Mouse (Mus musculus) hindbrain, embryonic 14.5 days (tissue): Measurements from ENCODE around the gene Slc35b2. TPM values are rescaled to one million over a fixed set of nuclear protein-coding genes. Genes with fewer than 3 reads are reported as not detected.

Source experiments
- ATAC-seq: fragments of 200-750 bp; cut with Nextera tagmentation; 2 replicates; pipeline ENCODE4 v1.8.0; 2017; ENCODE audit warnings: moderate number of reproducible peaks, mild to moderate bottlenecking, moderate TSS enrichment, moderate library complexity; ENCODE audit not compliant: low FRiP score
- DNase-seq: peaks from one replicate; pipeline ENCODE4 v3.0.0-alpha.2; 2015; ENCODE audit warnings: low spot score
- H3K27ac ChIP-seq: fragments of 300-500 bp; sonication (generic); 2 replicates; pipeline ENCODE4 v1.5.1; 2014; ENCODE audit warnings: mild to moderate bottlenecking, moderate library complexity
- H3K27me3 ChIP-seq: fragments of 300-500 bp; sonication (generic); 2 replicates; pipeline ENCODE4 v1.6.1; 2014; ENCODE audit warnings: mild to moderate bottlenecking, low read length, mixed read lengths; ENCODE audit not compliant: control insufficient read depth, insufficient read depth
- H3K36me3 ChIP-seq: fragments of 300-500 bp; sonication (generic); replicated peaks from 2 replicates; pipeline ENCODE4 v1.6.1; 2014; ENCODE audit not compliant: control insufficient read depth, insufficient read depth
- H3K4me1 ChIP-seq: fragments of 300-500 bp; sonication (generic); replicated peaks from 2 replicates; pipeline ENCODE4 v1.6.1; 2014; ENCODE audit warnings: antibody characterized with exemption, low read length, mixed read lengths; ENCODE audit not compliant: control insufficient read depth, insufficient read depth
- H3K4me2 ChIP-seq: fragments of 300-500 bp; sonication (generic); replicated peaks from 2 replicates; pipeline ENCODE4 v1.6.1; 2014; ENCODE audit warnings: mild to moderate bottlenecking, moderate library complexity
- H3K4me3 ChIP-seq: fragments of 300-500 bp; sonication (generic); replicated peaks from 2 replicates; pipeline ENCODE4 v1.5.1; 2014; ENCODE audit warnings: mild to moderate bottlenecking, low read length
- H3K9ac ChIP-seq: fragments of 300-500 bp; sonication (generic); 2 replicates; pipeline ENCODE4 v1.6.1; 2014
- H3K9me3 ChIP-seq: fragments of 300-500 bp; sonication (generic); 2 replicates; pipeline ENCODE4 v1.6.1; 2016; ENCODE audit warnings: low read length; ENCODE audit not compliant: control insufficient read depth
- WGBS: fragments of 180-500 bp; shearing (Covaris S2); extraction: QIAGEN DNeasy Blood & Tissue Kit; methylation state at CpG from one replicate; pipeline ENCODE4 v1.1.7; 2014; 5-methylcytosine and 5-hydroxymethylcytosine counted together
- polyA plus RNA-seq: library from polyadenylated mRNA; unstranded; fragments of >200 nt; fragmentation: Nextera tagmentation; extraction: Ambion mirVana; gene quantifications from 2 replicates; pipeline ENCODE4 v1.2.1, GENCODE M21; 2014

The Slc35b2 gene
- polyA plus RNA-seq, 1 experiment from 2014 or later: 83.1 TPM

DNA sequence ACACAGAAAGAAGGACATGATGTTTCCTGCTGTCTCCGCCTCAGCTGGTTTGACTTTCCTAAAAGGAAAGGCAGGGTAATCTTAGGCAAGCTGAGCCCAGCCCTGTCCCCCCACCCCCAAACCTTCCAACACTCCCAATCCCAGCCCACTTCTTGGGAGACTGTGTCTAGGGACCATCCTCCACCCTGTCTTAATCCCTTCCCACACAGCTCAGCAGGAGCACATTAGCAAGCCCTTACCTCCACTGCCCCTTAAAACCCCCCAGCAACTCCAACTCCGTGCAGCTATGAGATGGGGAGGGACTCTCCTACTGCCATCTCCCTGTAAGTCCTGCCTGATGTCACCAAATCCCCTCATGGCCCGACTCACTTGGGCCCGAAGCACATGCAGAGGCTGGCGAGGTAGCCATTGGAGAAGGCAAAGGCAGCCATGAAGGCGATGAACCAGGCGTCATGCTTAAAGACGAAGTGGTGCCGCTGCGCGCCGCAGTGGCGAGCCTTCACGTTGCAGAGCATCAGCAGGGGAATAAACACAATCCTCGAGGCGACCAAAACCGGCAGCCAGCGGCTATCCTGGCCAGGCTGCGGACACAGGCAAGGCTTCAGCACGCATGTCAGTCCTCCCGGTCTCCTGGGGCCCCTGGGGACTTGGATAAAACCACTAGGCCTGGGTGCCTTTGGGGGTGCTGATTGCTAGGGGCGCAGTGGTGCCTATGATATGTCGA lies 22.2 kb downstream of the Slc35b2 start:
- H3K4me1 ChIP-seq: peaks cover 10% of the 10 kb centered on the region; the same call in 1 of the 2 replicates
- ATAC-seq (no peak), DNase-seq (no peak)
- no peaks in the 10 kb centered on the region for H3K9me3 ChIP-seq
- H3K9ac ChIP-seq: no peak overlapping the region
- H3K27ac ChIP-seq: peak overlapping the region; percentile 73
- WGBS: 68% methylated on average over 23 of the region's 23 CpGs
- H3K27me3 ChIP-seq: no peaks in the 10 kb centered on the region
- H3K4me3 ChIP-seq: no peak overlapping the region
- H3K4me2 ChIP-seq: no peak overlapping the region
- H3K36me3 ChIP-seq: no peaks in the 10 kb centered on the region

DNA sequence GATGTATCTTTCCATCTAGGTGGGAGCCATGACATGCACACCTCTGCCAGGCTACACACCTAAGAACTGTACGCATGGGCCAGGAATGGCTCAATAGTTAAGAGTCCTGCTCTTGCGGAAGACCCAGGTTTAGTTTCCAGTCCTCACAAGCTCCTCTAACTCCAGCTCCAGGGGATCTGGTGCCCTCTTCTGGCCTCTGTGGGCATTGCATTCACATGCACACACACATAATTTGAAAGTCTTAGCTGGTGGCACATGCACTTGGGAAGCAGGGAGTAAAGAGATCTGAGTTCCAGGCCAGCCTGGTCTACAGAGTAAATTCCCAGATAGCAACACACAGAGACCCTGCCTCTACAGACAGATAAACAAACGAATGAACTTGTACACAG lies 22.8 kb downstream of the Slc35b2 start:
- DNase-seq (no peak), ATAC-seq (no peak)
- Histone ChIP-seq H3K4me1 (peaks cover 10% of the 10 kb centered on the region; the same call in 1 of the 2 replicates), H3K4me2 (no peak overlapping the region), H3K36me3 (no peaks in the 10 kb centered on the region), H3K4me3 (no peak overlapping the region), H3K27me3 (no peaks in the 10 kb centered on the region), H3K9ac (no peak overlapping the region), H3K9me3 (no peaks in the 10 kb centered on the region), H3K27ac (no peak overlapping the region)
- WGBS: 94% methylated on average over 3 of the region's 3 CpGs

DNA sequence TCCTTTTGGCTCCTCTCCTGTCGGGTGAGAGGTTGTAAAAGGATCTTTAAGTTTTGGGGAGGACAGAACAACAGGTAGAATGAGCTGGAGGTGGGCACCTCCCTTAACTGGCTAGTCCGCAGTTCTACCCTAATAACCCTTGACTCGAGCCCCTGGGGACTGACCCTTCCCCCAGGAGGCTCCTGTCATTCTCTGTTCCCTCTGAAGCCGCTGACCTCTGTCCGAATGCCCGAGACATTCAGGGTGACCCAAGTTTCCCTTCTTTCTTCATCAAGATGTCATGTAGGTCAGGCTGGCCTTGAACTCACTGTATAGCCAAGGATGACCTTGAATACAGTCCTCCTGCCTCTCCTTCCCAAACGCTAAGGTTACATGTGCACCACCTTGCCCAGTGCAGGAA lies 24.7 kb downstream of the Slc35b2 start:
- no peak overlapping the region for H3K27ac ChIP-seq
- DNase-seq: no peak
- H3K36me3 ChIP-seq: no peaks in the 10 kb centered on the region
- H3K9me3 ChIP-seq: no peaks in the 10 kb centered on the region
- peaks cover 18% of the 10 kb centered on the region for H3K4me1 ChIP-seq
- no peak overlapping the region for H3K4me2 ChIP-seq
- H3K27me3 ChIP-seq: 0 out of 2 replicates have a peak, but pooled peaks cover under 1% of the 10 kb centered on the region
- H3K9ac ChIP-seq: no peak overlapping the region
- ATAC-seq: no peak
- 91% methylated on average over 7 of the region's 7 CpGs for WGBS
- no peak overlapping the region for H3K4me3 ChIP-seq

DNA sequence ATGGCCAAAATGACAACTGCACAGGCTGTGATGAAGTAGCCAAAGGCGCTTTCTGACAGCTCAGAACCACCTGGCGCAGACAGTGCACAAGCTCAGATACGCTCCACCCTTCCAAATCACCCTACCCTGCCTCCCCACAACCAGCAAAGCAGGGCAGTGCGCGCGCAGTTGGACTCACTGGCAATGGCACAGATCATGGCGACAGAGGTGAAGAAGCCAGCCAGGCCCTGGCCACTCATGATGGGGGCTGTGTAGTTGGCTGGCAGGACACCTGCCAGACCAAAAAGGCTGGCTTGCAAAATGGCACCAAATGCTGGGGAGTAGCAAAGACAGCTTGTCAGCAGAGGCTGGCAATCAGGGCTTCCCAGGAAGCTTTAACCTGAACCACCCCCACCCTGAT lies 25.6 kb downstream of the Slc35b2 start:
- Histone ChIP-seq H3K4me3 (no peak overlapping the region), H3K4me2 (no peak overlapping the region), H3K9ac (no peak overlapping the region), H3K9me3 (no peaks in the 10 kb centered on the region), H3K4me1 (peaks cover 18% of the 10 kb centered on the region), H3K36me3 (no peaks in the 10 kb centered on the region), H3K27ac (no peak overlapping the region), H3K27me3 (peaks cover 9% of the 10 kb centered on the region; the same call in 1 of the 2 replicates)
- WGBS: 98% methylated on average over 7 of the region's 7 CpGs
- ATAC-seq: no peak
- no peak for DNase-seq

DNA sequence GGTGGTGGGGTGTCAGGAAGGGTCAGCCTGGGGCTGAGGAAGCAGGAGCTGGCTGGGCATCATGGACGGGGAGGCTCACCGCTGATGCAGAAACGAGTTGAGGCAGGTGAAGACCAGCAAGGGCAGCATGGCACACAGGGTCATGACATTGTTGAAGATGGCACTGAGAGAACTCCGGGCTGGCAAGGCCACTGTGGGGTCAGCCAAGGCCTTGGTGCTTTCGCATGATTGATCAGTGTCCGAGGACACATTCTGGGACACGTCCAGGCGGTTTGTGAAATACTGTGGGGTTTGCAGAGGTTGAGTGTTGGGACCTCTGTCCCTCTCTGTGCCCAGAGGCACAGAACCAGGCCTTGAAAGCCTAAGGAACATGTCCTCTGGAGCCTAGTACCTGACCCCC lies 26.2 kb downstream of the Slc35b2 start:
- ATAC-seq (no peak), DNase-seq (no peak)
- Histone ChIP-seq H3K4me3 (no peak overlapping the region), H3K9me3 (no peaks in the 10 kb centered on the region), H3K27me3 (peaks cover 14% of the 10 kb centered on the region), H3K9ac (no peak overlapping the region), H3K4me2 (no peak overlapping the region), H3K36me3 (no peaks in the 10 kb centered on the region), H3K27ac (no peak overlapping the region), H3K4me1 (peaks cover 20% of the 10 kb centered on the region)
- 91% methylated on average over 8 of the region's 8 CpGs for WGBS

DNA sequence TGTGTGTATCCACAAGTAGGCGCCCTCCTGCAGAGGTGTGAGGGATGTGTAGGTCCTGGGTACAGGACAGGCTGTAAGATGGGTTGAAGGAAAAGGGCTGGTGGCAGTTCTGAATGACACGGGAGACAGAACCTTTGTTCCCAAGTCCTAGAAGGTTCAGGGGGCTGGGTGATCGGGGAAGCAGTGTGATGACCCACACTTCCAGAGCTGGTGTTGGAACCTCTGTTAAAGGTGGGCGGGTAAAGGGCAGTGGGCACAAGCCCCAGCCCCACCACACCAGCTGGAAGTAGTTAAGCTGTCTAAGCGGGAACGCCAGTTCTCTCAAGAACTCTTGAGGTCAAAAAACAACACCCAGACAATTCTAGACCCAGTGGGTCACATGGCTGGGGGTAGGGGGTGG lies 26.7 kb downstream of the Slc35b2 start:
- H3K27ac ChIP-seq: no peak overlapping the region
- WGBS: 84% methylated on average over 6 of the region's 6 CpGs
- H3K9me3 ChIP-seq: no peaks in the 10 kb centered on the region

DNA sequence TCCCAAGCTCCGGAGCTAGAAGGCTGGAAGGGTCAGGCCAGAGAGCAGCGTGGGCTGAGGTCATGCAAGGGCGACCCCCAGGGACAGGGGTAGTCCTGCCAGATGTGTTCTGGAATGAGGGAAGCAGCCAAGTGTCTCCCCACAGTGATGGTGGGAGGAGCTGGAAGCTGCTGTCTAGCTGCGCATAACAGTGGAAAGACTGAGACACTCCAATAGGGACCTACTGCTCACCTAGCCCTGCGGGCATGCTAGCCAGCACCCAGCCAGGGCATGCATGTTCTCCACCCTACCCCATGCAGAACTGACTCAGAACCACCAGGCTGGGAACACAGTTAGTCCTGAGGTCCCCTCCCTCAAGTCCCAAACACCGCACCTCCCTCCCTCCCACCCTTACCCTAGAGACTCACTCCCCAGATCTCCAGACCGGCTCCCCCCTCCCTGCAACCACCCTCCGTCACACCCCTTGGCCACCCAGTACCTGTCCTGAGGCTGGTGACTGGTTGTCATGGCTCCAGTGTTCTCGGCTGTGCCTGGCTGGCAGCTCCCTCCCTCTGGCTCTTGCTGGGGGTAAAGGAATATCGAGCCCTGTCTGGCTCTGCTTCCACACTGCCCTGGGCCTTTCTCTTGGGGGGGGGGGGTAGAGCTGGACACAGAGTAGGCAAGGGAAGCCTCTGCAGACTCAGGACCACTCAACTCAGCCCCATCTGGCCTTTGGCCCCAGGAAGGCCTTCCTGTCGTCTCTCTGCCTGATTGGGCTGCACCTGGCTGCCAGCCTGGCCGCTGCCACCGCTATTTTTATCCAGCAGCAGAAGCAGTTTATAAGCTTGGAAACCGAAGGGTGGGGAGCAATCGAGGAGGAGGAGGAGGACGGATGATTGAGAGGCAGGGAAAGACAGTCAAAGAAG lies 28.3 kb downstream of the Slc35b2 start:
- Histone ChIP-seq H3K4me2 (no peak overlapping the region), H3K9me3 (no peaks in the 10 kb centered on the region), H3K36me3 (no peaks in the 10 kb centered on the region), H3K4me1 (peaks cover 19% of the 10 kb centered on the region), H3K27me3 (peaks cover 17% of the 10 kb centered on the region), H3K27ac (no peak overlapping the region), H3K9ac (peak overlapping the region; percentile 28; the same call in 1 of the 2 replicates), H3K4me3 (no peak overlapping the region)
- DNase-seq (no peak), ATAC-seq (no peak)
- 49% methylated on average over 16 of the region's 16 CpGs for WGBS

More for the DNA sequence above, 26.7 kb downstream of the Slc35b2 start:
- Histone ChIP-seq H3K27me3 (peaks cover 17% of the 10 kb centered on the region), H3K4me2 (no peak overlapping the region), H3K4me3 (no peak overlapping the region), H3K4me1 (peaks cover 20% of the 10 kb centered on the region), H3K9ac (no peak overlapping the region), H3K36me3 (no peaks in the 10 kb centered on the region)
- ATAC-seq (no peak), DNase-seq (no peak)

DNA sequence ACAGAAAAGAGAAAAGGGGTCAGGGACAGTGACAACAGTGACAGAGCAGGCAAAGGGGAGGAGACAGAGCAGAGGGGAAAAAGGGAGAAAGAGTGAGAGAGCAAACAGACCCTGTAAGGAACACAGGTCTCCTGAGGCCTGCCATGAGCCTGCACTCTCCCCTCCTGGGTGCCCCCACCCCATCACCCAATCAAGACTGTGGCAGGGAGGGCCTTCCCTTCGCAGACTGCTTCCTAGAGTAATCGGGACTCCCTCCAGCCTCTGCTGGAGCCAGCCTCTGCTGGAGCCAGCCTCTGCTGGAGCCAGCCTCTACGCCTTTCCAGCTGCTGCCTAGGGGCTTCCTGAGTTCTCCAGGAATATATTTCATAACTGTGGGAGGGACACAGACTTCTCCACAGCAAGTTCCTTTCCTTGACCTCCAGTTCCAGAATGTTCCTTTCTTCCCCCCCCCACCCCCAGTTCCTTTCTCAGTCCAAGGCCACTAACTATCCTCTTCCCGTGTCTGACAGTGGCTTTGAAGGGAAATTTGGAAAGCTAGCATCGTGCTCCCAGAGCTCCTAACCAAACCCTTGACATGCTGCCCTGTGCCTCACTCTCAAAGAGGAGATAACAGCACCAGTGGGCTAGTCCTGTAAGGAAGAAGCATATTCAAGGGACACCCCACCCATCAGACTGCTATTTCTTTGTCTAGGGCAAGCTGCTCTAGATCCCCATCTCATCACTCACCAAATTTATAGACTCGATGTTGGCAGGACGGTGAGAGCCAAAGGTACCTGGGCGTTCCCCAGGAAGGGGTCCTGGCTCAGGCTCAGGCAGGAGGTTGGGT lies 29.1 kb downstream of the Slc35b2 start:
- no peaks in the 10 kb centered on the region for H3K36me3 ChIP-seq
- peak overlapping the region; percentile 28; the same call in 1 of the 2 replicates for H3K9ac ChIP-seq
- WGBS: 58% methylated on average over 8 of the region's 8 CpGs
- peak overlapping the region; percentile 91; the same call in 1 of the 2 replicates for H3K4me2 ChIP-seq
- no peak overlapping the region for H3K27ac ChIP-seq
- H3K27me3 ChIP-seq: peaks cover 17% of the 10 kb centered on the region
- DNase-seq (no peak), ATAC-seq (no peak)
- no peak overlapping the region for H3K4me3 ChIP-seq
- H3K9me3 ChIP-seq: no peaks in the 10 kb centered on the region
- peaks cover 19% of the 10 kb centered on the region for H3K4me1 ChIP-seq

DNA sequence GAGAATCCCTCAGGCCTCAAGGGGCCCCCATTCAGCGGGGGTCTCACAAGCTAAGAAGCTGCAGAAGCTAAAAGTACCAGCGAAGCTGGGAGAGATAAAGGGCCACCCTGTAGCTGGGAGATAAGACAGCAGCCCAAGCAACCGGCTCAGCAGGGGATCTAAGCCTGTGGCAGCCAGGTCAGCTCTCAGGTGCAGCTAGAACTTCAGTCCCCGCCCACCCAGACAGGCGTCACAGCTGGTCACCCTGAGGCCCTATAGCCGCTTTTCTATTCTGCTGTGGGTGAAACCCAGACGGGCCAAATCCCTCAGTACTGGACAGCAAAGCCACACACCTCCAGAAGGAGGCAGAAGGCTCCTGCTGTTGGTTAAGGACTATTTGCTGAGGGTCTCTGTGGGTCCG lies 29.8 kb downstream of the Slc35b2 start:
- Histone ChIP-seq H3K4me1 (peaks cover 19% of the 10 kb centered on the region), H3K4me3 (no peak overlapping the region)

More for the DNA sequence above, 29.8 kb downstream of the Slc35b2 start:
- no peak overlapping the region for H3K9ac ChIP-seq
- DNase-seq: no peak
- 29% methylated on average over 8 of the region's 8 CpGs for WGBS
- H3K36me3 ChIP-seq: no peaks in the 10 kb centered on the region
- peaks cover 17% of the 10 kb centered on the region for H3K27me3 ChIP-seq
- ATAC-seq: no peak
- no peak overlapping the region for H3K27ac ChIP-seq
- peak overlapping the region; percentile 91 for H3K4me2 ChIP-seq
- H3K9me3 ChIP-seq: no peaks in the 10 kb centered on the region
